Mouse (Mus musculus): ENCODE measurements around the gene Gm5346.
"Not testable (repeated sequence)": the region's sequence is repeated elsewhere in the genome, so short reads cannot be mapped to it uniquely, and the experiment has no call there.

Gene Gm5346

GRCm38 (mm10) chr8:43627176-43627575, at the start of gene Gm5346:
Gene Gm5346 (minus strand): TSS chr8:43627276.
- DNase-seq (ENCODE audit: low spot score in 2 of 2) = no peak

- DNase-seq (ENCODE audit: low spot score in 2 of 2) = no peak
Measured at GRCm38 (mm10) chr8:43616046-43616445, 11.0 kb downstream of the Gm5346 start.

- not testable (repeated sequence) for DNase-seq (ENCODE audit: low spot score in 2 of 2)
Measured at GRCm38 (mm10) chr8:43603657-43604056, 23.4 kb downstream of the Gm5346 start.

DNA sequence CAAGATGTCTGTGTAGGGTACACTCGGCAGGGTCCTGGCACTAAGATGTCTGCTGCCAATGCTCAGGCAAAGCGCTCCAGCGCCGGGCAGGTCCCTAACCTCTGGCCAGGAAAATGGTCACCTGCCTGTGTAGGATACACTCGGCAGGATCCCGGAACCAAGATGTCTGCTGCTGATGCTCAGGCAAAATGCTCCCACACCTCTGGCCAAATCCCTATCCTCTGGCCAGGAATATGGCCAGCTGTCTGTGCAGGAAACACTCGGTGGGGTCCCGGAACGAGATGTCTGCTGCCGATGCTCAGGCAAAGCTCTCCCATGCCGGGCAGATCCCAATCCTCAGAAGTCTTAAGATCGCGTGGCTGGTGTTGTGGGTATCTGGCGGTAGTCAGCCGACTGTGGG, 23.9 kb downstream of the Gm5346 start:
- DNase-seq (ENCODE audit: low spot score in 2 of 2) = not testable (repeated sequence)

DNA sequence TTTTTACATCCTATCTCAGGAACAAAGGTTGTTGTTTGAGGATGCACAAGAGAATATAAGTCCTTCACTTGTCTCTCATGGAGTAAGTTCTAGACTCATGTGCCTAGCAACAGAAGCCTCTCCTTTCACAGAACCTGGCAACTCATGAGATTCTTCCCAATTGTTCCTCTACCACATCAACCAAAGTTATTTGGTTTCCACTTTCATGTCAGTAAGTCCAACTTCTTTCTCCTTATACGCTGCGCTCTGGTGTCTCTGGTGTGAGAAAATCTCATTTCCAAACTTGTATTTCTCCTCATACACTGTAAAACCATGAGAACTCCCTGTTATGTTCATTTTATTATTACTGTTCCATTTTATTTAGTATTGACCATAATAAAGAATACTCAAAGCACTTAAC, 50.5 kb downstream of the Gm5346 start, which contains the start of gene Adam26a:
TSS of gene Adam26a (minus strand) at position 101 of the 400 bp plus-strand sequence.
- DNase-seq (ENCODE audit: low spot score in 2 of 2) = not testable (repeated sequence)
